Mouse (Mus musculus) kidney, adult 18-20 months (tissue): ENCODE measurements at regions not wholly inside any gene's neighbourhood (a gene's known extent, or its start where the extent isn't known, plus 50 kb on each side); places are given as distances from the start of the nearest gene placed in this dataset.

ENCODE experiments used
- DNase-seq: peaks from one replicate; pipeline ENCODE4 v3.0.0; 2021

DNA sequence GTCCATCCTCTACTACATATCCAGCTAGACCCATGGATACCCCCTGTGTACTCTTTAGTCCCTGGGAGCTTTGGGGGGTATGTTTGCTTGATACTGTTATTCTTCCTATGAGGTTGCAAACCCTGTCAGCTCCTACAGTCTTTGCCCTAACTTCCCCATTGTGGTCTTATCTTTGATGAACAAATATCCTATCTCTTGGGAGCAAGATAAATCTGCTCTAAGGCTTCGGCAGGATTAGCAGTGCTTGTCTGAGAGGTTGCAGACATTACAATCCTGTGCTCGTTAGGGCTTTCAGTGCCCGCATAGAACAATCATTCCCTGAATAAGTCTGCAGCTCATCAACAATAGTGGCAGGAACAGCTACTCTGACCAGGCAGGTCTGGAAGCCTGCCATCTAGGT, 1002.7 kb upstream of the Zeb2 start:
- DNase-seq, result no peak

DNA sequence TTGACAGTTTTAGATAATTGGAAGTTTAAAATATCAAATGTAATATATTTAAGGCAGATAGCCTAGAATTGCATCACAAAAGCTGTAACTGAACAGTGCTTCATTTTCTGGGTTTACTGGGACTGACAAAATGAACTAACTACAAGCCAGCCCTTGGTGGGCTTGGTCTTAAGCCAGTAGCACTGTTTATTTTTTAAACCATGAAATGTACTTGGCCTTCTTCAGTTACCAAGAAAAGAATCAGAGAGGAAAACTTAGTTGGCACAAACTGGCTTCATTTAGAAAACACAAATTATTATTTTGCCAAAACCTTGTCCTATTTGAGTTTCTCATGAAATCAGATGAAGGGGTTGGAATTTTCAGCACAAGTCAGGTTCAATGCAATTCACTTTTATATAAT, 989.8 kb upstream of the Zeb2 start:
- no peak for DNase-seq

GRCm38 (mm10) chr2:46065034-46065802, 948.0 kb upstream of the Zeb2 start:
- DNase-seq, result no peak

DNA sequence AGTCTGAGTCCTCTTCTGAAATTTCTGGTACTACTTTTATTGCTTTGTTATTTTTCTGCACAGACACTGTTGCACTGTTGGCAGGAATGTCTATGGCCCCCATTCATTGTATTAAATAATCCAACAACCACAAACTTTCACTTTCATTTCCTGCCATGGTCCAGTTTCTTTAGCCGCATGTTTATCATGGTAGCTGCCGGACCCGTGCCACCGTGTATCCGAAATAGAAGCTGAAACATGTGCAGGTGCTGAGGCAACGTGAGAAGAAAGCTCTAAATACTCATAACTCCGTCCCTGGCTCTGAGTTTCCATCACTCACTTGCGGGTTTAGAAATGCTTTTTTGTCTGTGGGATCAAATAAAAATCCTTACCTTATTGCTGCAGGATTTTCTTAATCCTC, 938.5 kb upstream of the Zeb2 start:
- no peak for DNase-seq

DNA sequence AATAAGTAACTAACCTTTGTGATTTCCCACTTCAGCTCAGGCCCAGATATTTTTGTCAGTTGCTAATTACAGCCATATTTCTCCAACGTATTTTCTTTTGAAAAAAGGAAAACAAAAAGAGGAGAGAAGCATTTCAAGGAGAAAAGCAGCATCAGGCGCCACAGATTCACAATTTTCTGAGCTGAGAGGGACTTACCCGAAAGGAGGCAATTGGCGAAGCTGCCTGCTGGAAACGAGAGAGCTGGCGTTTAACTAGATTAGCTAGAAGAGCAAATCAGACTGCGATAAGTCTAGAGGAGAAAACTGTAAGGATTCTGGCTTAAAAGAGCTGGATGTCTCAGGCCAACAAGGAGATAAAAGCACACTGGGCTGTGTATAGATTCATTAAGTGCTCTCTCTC, 937.7 kb upstream of the Zeb2 start:
- DNase-seq, result no peak

- no peak for DNase-seq
These were observed 904.7 kb upstream of the Zeb2 start for GRCm38 (mm10) chr2:46021854-46022253.

- DNase-seq, result no peak
These were observed 896.6 kb upstream of the Zeb2 start for GRCm38 (mm10) chr2:46013771-46014269.

DNA sequence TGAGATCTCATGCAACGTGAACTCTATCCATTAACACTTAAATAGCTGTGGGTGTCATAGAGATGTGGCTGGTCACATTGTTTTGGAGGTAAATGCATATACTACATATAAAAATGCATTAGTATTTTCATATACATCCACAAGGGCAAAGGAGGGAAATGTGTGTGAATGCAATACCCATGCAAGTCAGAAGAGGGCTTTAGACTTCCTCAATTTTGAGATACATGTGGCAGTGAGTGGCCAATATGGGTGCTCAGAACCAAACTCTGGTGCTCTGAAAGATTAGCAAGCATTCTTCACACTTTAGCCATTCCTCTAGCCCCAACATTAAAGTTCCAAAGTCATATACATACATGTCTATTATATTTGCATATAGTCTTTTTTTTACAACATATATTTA, 895.5 kb upstream of the Zeb2 start:
- no peak for DNase-seq

DNA sequence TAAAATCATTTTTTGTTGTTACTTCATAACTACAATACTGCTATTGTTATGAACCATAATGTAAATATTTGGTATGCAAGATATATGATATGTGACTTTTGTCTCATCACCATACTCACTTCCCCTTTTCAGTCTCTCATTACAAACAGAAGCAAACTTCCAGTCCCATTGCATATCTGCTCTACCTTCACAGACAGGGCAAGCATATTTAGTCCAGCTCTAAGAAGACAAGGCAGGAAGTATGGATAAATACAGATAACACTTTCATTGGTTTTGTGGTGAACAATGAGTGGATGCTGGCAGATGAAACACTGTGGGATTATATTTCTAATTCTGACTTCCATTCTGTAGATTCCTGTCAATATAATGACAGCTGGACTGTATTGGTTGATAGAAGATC, 858.0 kb upstream of the Zeb2 start:
- no peak for DNase-seq

DNA sequence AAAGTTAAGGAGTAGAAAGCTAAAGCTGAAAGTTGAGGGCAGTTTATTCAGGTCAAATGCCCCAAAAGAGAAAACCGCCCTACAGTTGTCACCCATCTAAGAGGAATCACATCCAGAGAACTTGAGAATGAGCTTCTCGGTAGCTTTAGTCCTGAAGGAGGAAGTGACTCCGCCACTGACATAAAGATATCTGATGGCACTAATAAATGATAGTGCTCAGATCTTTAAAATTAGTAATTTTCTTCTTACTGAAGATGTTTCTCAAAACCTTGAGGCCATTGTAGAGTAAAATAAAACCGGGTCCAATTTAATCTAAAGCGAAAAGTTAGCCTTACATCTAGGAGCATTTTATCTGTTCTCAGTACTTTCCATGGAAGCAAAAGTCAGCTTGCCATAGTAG, 851.4 kb upstream of the Zeb2 start:
- DNase-seq, result no peak

DNA sequence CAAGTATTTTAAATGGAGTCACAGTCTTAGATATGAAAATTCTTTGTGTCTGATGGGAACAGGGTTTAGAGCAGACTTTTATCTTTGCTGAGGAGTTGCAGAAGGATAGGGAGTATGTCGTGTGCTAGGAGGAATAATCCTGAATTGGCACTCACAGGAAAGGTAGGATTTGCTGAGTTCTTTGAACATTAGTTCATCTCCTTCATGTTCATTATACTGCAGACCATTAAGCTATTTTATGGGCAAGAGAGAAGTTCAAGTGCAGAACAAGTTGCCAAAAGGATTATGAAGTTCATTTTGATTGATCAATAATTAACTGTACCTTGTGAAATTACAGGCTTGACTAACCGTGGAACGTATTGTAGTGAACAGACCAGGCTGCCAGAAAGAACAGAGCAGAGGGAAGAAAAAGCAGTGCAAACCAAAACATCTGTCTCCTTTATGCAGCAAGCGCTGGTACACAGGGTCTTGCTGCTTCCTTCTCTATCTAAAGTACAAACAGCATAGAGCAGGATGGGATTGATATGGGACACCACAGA, 839.7 kb upstream of the Zeb2 start:
- no peak for DNase-seq

DNA sequence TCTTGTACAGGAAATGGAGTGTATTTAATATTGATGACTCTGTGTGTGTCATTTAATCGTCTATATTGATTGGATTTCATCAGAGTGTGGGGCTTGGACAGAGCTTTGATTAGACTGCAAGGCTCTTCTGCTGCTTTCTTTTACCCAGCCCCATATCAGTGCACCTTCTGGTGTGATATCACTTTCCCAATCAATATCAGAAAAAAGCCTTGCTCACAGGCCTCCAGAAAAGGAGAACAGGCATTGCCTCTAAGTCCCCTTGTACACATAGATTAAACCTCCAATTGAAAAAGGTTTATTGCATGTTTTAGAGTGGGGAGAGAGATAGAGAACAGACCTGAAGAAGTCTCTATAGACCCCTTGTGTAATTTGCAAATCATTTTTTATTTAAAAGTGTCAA, 831.6 kb upstream of the Zeb2 start:
- no peak for DNase-seq

DNA sequence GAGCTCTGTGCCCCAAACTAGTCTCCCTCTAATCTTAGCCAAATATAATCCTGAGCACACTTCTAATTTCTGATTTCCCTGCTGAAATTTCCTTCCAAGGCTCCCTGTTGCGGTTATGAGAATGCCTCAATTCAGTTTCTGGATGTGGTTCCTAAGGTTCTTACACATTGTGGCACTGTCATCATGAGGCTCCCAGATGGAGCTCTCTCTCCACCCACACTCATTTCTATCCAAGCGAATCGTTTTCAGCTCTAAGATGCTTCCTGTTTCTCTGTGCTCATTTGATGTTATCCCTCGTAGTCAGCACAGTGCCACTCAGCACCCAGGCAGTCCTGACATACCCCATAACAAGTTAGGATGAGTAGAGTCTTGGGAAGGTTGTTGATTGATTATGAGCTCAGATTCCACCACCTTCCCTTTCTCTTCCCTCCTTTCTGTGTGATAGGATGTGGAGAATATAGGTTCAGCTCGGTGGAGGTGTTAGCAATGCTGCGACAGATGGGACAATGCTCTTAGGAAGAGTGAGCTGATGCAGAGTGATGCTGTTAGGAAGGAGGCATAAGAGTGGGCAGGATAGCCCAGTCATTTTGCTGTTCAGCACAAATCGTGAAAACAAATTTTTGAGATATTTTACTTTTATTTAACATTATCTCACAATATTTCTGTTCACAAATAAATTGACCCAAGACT, 808.7 kb upstream of the Zeb2 start:
- DNase-seq, result no peak

- DNase-seq, result no peak
These were observed 791.7 kb upstream of the Zeb2 start for GRCm38 (mm10) chr2:45908871-45909270.

DNA sequence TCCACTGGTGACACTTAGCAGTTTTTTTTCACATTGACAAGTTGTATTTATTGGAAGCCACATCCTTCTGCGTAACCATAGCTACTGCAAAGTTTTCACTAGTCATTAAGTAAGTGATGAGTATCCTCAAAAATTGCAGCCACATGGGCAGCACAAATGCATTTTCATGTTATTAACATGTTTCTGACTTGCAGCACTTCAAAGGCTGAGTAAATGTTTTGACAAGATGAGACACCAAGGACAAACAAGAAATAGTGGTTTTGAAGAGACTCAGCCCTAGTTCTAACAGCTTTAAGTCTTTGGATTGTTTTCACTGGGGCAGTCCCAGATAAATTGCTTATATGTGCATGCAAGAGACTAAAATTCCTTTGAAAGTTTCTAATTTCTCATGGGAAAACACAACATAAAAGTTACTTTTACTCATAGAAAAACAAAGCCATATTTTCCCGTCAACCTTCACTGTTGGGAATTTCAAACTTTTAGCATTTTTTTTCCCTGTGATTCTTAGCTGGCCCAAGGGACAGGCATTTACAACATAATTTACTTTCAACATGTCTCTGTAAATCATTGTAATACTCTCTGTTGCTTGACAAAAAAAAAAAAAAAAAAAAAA, 787.5 kb upstream of the Zeb2 start:
- no peak for DNase-seq

DNA sequence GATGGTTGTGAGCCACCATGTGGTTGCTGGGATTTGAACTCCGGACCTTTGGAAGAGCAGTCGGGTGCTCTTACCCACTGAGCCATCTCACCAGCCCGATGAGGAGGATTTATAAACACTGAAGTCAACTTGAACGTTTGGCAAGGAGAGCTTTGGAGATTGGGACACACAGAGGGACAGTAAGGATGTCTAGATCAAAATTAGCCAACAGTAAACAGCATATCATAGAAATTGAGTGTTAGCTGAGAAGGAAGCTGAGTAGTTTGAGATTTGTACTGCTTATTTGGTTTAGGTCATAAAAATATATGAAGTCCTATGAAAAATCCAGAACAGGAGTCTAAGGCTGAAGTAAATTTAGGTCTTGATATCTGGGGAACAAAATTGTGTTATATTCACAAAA, 786.9 kb upstream of the Zeb2 start:
- no peak for DNase-seq

- DNase-seq, result no peak
These were observed 786.2 kb upstream of the Zeb2 start for GRCm38 (mm10) chr2:45903350-45903749.

DNA sequence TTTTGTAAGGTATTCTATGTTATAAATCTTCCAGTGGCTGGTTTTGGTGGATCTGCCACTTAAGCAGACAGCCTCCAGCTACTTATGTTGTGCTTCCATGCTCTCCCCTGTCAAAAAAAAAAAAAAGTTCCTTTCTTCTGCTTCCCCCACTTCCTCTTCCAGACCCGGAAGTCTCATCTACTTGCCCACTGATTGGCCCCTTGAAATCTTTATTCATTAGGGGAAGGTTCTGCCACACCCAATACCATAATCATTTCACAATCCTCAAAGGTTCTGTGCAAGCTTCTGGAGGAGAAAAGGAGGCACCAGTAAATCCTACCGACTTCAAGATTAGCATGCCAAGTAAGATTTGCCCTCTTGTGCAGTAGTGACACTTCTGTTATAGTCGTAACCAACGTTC, 784.7 kb upstream of the Zeb2 start:
- no peak for DNase-seq

- no peak for DNase-seq
These were observed 767.5 kb upstream of the Zeb2 start for GRCm38 (mm10) chr2:45884680-45885079.

DNA sequence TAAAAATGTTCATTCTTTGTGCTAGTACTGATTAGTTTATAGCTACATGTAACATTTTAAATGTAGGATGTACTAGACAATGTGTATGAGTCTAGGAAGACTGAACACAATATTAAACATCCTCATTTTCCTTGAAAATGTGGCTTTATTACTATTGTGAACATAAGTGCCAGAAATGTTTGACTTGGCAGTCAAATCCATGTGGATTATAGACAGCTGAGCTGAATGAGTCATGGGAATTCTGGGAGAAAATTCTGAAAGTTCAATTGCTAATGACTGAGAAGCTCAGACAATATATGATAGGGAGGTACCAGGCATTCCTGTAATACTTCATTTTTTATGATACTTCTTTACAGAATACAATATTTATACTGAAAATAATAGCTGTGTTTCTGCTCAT, 761.5 kb upstream of the Zeb2 start:
- no peak for DNase-seq

DNA sequence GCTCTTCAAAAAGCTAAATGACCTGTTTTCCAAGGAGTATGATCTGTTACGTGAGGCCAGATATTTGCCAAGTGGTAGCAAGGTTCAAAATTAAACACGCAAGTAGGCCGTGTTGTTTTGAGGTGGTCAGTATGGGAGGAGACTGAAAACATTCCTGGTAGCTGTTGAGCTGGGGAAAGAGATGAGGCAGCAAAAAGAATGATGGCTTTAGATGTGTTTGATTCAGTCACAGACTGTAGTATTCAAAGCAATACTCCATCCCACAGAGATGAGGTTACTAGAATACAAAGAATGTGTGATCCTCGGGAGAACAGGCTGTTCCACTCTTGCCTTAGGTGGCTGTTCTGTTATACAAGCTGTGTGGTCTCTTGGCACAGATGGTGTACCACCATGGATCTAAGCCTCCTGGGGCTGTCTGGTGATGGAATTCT, 742.7 kb upstream of the Zeb2 start:
- no peak for DNase-seq

GRCm38 (mm10) chr2:45859445-45859844, 742.2 kb upstream of the Zeb2 start:
- no peak for DNase-seq

- no peak for DNase-seq
These were observed 732.9 kb upstream of the Zeb2 start for GRCm38 (mm10) chr2:45850018-45850605.
